Mouse (Mus musculus): Measurements from ENCODE around the gene B3gnt3.

- TF ChIP-seq CTCF (IDR thresholded peaks at IDR 0.05; ENCODE audit: low read depth) (no peak), EP300 (IDR thresholded peaks at IDR 0.05; ENCODE audit: low read depth) (no peak)
Observed at GRCm38 (mm10) chr8:71679550-71680168, 21.9 kb downstream of the B3gnt3 start.
